Mouse (Mus musculus) brain, embryonic 14.5 days (tissue): Measurements from ENCODE around the gene Smagp.

Source experiments
- CTCF ChIP-seq: fragments of 200-500 bp; IDR thresholded peaks from 2 replicates; pipeline ENCODE4 v1.5.1; 2012; ENCODE audit warnings: inconsistent platforms, mild to moderate bottlenecking, moderate library complexity, borderline replicate concordance; ENCODE audit not compliant: insufficient read depth, insufficient read length; ENCODE audit errors: extremely low read depth
- POLR2A ChIP-seq: fragments of 200-500 bp; IDR thresholded peaks from 2 replicates; pipeline ENCODE4 v1.6.1; 2012; ENCODE audit warnings: mild to moderate bottlenecking, inconsistent platforms, borderline replicate concordance; ENCODE audit not compliant: poor library complexity, insufficient read depth, insufficient read length, severe bottlenecking; ENCODE audit errors: extremely low read depth

DNA sequence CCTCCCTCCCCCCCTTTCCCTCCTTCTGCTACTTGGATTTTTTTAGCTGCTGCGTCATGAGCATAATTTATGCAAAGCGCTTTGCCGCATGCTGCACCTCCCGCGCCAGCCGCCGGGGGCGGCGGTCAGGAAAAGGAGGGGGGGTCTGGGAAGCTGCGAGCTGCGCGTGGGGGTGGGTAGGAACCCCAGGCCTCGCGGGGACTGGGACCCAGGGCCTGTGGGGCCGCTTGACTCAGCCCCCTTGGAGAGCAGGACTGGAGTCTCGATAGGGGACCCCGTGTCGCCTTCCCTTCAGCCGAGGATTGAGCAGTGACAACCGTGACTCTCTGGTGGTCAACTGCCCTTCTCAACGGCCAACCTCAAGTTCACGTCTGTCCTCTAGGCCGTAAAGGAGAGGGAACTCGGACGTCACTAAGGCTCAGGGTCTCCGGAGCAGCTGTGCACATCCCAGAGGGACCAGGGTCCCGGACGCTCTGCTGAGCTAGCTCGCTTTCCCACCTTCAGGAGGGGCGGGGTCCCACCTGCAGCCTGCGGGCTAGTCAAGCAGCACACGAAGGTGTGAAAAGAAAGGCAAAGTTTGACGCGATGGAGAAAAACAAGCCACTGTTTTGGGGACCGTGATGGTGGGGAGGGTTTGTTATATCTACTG, 36.6 kb downstream of the Smagp start:
- no peak for TF ChIP-seq POLR2A
- TF ChIP-seq CTCF: peak; percentile 73; the same call in 1 of the 2 replicates
